Mouse (Mus musculus) neutrophil, adult 5-6 weeks (primary cell): ENCODE measurements around the gene Olfr90. TPM values are rescaled to one million over a fixed set of nuclear protein-coding genes. Genes with fewer than 3 reads are reported as not detected.

Experiments used
- total RNA-seq: library from RNA; stranded (forward); fragments of 200-1000 nt; gene quantifications from 2 replicates; pipeline ENCODE4 v1.2.3, GENCODE M21; 2017

Gene Olfr90
- total RNA-seq, 1 experiment from 2014 or later, result not detected

Other genes with a start within 250 kb of the Olfr90 start
- not detected in 2 replicates for gene Trim15, start 221.3 kb downstream of the Olfr90 start, total RNA-seq
- 4.7 and 6.0 TPM in 2 replicates for gene Trim10, start 218.9 kb downstream of the Olfr90 start, total RNA-seq
- gene Trim40, start 198.4 kb downstream of the Olfr90 start, total RNA-seq, result not detected in 2 replicates
- not detected in 2 replicates for gene Trim31, start 190.4 kb downstream of the Olfr90 start, total RNA-seq
- gene Rnf39, start 145.6 kb downstream of the Olfr90 start, total RNA-seq, result 0.98 and 1.2 TPM in 2 replicates
- gene Ppp1r11, start 136.8 kb downstream of the Olfr90 start, total RNA-seq, result 91.1 and 104 TPM in 2 replicates
- gene Znrd1, start 129.9 kb downstream of the Olfr90 start, total RNA-seq, result 28.3 and 34.6 TPM in 2 replicates
- gene Znrd1as, start 129.9 kb downstream of the Olfr90 start, total RNA-seq, result 6.0 and 6.1 TPM in 2 replicates
- 0.58 TPM in 1 of 2 replicates, not detected in the other for gene 2410137M14Rik, start 107.3 kb downstream of the Olfr90 start, total RNA-seq
- not detected in 2 replicates for gene H2-M5, start 99.0 kb downstream of the Olfr90 start, total RNA-seq
- not detected in 2 replicates for gene Zfp57, start 87.3 kb downstream of the Olfr90 start, total RNA-seq
- not detected in 2 replicates for gene Mog, start 65.1 kb downstream of the Olfr90 start, total RNA-seq
- 34.7 and 38.2 TPM in 2 replicates for gene Gabbr1, start 42.5 kb downstream of the Olfr90 start, total RNA-seq
- not detected in 2 replicates for gene Olfr91, start 9.8 kb upstream of the Olfr90 start, total RNA-seq
- not detected in 2 replicates for gene Olfr92, start 31.6 kb upstream of the Olfr90 start, total RNA-seq
- gene Olfr93, start 73.0 kb upstream of the Olfr90 start, total RNA-seq, result not detected in 2 replicates
- not detected in 2 replicates for gene Ubd, start 105.4 kb upstream of the Olfr90 start, total RNA-seq
- not detected in 2 replicates for gene Olfr94, start 112.5 kb upstream of the Olfr90 start, total RNA-seq
- gene Olfr95, start 124.6 kb upstream of the Olfr90 start, total RNA-seq, result not detected in 2 replicates
- gene Olfr96, start 131.6 kb upstream of the Olfr90 start, total RNA-seq, result not detected in 2 replicates
- not detected in 2 replicates for gene Olfr97, start 148.8 kb upstream of the Olfr90 start, total RNA-seq
- 0.61 and 0.81 TPM in 2 replicates for gene Olfr98, start 175.2 kb upstream of the Olfr90 start, total RNA-seq
- 78.4 and 81.0 TPM in 2 replicates for gene H2-M3, start 181.7 kb upstream of the Olfr90 start, total RNA-seq
- 0.61 and 1.9 TPM in 2 replicates for gene Olfr99, start 195.0 kb upstream of the Olfr90 start, total RNA-seq
- gene Olfr101, start 215.8 kb upstream of the Olfr90 start, total RNA-seq, result not detected in 2 replicates
- not detected in 2 replicates for gene Olfr102, start 228.6 kb upstream of the Olfr90 start, total RNA-seq